Mouse (Mus musculus): Measurements from ENCODE around the gene Gm33543. TPM values are rescaled to one million over a fixed set of nuclear protein-coding genes. Genes with fewer than 3 reads are reported as not detected.

Gene Gm33543
- total RNA-seq, 2 experiments from 2014 or later, result 0.66 to 1.4 TPM

- peak; percentile 63 for DNase-seq
These were observed 57.9 kb downstream of the Gm33543 start for GRCm38 (mm10) chr10:95784837-95785236.

GRCm38 (mm10) chr10:95780881-95781600 is 61.7 kb downstream of the Gm33543 start:
- Histone ChIP-seq H3K27ac (no peak overlapping the region), H3K4me3 (no peak overlapping the region)
- no peak for DNase-seq
- no peak for TF ChIP-seq CTCF (IDR thresholded peaks at IDR 0.05)
- intact Hi-C loops (cut with DNase I), result no loop called here

More at GRCm38 (mm10) chr10:95784837-95785236, 57.9 kb downstream of the Gm33543 start:
- TF ChIP-seq CTCF (IDR thresholded peaks at IDR 0.05), result no peak
- Histone ChIP-seq H3K4me3 (peak overlapping the region; percentile 9; the same call in 1 of the 2 replicates), H3K27ac (peak overlapping the region; percentile 70)
- intact Hi-C loops (cut with DNase I), result no loop called here

GRCm38 (mm10) chr10:95779801-95780385 is 62.8 kb downstream of the Gm33543 start:
- Histone ChIP-seq H3K27ac (peak overlapping the region; percentile 38), H3K4me3 (peak overlapping the region; percentile 46)
- TF ChIP-seq CTCF (IDR thresholded peaks at IDR 0.05), result peak; percentile 46
- intact Hi-C loops (cut with DNase I), result no loop called here
- no peak for DNase-seq

- no peak overlapping the region for H3K27ac ChIP-seq
- TF ChIP-seq CTCF (IDR thresholded peaks at IDR 0.05), result no peak
- no peak overlapping the region for H3K4me3 ChIP-seq
- no peak for DNase-seq
- intact Hi-C loops (cut with DNase I), result no loop called here
These were observed 64.1 kb downstream of the Gm33543 start for GRCm38 (mm10) chr10:95778622-95779021.

GRCm38 (mm10) chr10:95777701-95778320 is 64.9 kb downstream of the Gm33543 start:
- intact Hi-C loops (cut with DNase I), result loop anchor here (2.0 kb wide), 1 partner anchor 17 kb away; no protein-coding TSS in a partner anchor
- no peak for TF ChIP-seq CTCF (IDR thresholded peaks at IDR 0.05)
- Histone ChIP-seq H3K4me3 (no peak overlapping the region), H3K27ac (no peak overlapping the region)
- no peak for DNase-seq

- Histone ChIP-seq H3K27ac (no peak overlapping the region), H3K4me3 (no peak overlapping the region)
- intact Hi-C loops (cut with DNase I), result loop anchor here (2.0 kb wide), 1 partner anchor 18 kb away; no protein-coding TSS in a partner anchor
- no peak for DNase-seq
- no peak for TF ChIP-seq CTCF (IDR thresholded peaks at IDR 0.05)
These were observed 65.7 kb downstream of the Gm33543 start for GRCm38 (mm10) chr10:95777071-95777470.

- H3K4me3 ChIP-seq, result peak overlapping the region; percentile 41
- H3K27ac ChIP-seq, result peak overlapping the region; percentile 92
- intact Hi-C loops (cut with DNase I), result loop anchor here (5.0 kb wide), 2 partner anchors 108 to 213 kb away; partner anchors contain the start of gene Nudt4
- DNase-seq, result no peak
- no peak for TF ChIP-seq CTCF (IDR thresholded peaks at IDR 0.05)
These were observed 67.9 kb downstream of the Gm33543 start for GRCm38 (mm10) chr10:95774856-95775255.

- Histone ChIP-seq H3K4me3 (peak overlapping the region; percentile 41), H3K27ac (peak overlapping the region; percentile 92)
- no peak for TF ChIP-seq CTCF (IDR thresholded peaks at IDR 0.05)
- DNase-seq, result peak; percentile 82
- intact Hi-C loops (cut with DNase I), result loop anchor here (5.0 kb wide), 2 partner anchors 107 to 212 kb away; partner anchors contain the start of gene Nudt4
These were observed 68.6 kb downstream of the Gm33543 start for GRCm38 (mm10) chr10:95774001-95774628.

Other genes with a start within 250 kb of the Gm33543 start
- gene Anapc15-ps, start 169.5 kb downstream of the Gm33543 start, total RNA-seq (2021), result not detected
- 10 to 100 TPM; 24.4 to 27.4 TPM for gene Eea1, start 97.7 kb upstream of the Gm33543 start, total RNA-seq (2021)